Mouse (Mus musculus) frontal cortex, postnatal 10 days (tissue): ENCODE data around the gene Tpsg1.

Source experiments
- DNase-seq, 2 experiments: peaks; one replicate each; pipeline ENCODE4 v3.0.0; 2022; ENCODE audit warnings: low spot score in 2 of 2, mixed read lengths in 1 of 2

Tpsg1 gene

DNA sequence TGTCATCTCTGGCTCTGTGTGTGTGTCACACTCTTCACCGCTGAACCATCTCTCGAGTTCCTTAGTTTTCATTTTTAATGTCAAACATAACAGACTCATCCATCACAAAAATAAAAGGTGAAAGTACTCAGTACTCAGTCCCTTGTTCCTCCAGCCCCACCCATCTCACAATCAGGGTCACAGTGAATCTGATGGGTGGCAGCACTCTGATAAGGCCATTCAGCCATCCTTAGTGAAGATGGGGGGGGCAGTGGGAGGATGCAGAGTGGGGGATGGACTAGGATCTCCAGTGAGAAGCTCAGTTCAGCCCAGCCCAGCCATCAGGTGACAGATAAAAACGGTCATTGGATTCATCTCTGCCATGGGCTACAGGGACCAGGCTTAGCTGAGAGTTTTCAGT, at the start of gene Tpsg1:
Tpsg1 (plus strand) TSS at position 301 of the 400 bp plus-strand sequence.
- DNase-seq: no peak

GRCm38 (mm10) chr17:25320819-25321218, 48.3 kb upstream of the Tpsg1 start:
- DNase-seq: no peak

DNA sequence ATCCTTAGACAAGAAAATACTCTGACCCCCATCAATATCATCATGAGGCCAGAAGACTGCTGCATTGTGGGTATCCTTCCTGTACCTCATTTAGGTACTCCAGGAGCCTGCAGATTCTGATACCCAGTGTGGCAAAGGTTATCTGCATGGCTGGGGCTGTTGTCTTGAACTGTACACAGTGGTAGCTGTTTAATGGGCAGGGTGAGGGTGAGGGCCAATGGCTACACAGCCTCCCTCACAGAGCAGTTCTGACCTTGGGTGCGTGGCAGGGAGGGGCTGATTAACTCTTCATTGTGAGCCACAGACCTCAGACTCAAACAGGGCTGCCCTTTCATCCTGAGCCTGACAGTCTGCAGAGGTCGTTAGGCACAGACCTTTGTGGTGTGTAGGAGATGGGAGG, 46.1 kb upstream of the Tpsg1 start:
- DNase-seq: no peak

DNA sequence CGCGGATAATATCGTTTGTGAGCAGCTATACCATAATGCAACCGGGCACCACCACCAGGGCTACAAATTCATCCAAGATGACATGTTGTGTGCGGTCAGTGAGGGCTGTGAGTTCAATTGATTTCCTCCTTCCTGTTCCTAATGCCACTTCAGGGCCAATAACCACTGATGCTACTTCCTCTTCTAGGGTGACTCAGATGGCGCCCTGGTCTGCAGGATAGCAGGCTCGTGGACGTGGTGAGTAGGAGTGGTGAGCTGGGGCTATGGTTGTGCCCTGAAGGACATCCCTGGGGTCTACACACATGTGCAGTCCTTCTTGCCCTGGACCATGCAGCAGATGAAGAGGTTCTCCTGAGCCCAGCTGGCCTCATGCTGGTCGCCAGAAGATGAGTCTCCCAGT, 36.8 kb upstream of the Tpsg1 start:
- DNase-seq: no peak

DNA sequence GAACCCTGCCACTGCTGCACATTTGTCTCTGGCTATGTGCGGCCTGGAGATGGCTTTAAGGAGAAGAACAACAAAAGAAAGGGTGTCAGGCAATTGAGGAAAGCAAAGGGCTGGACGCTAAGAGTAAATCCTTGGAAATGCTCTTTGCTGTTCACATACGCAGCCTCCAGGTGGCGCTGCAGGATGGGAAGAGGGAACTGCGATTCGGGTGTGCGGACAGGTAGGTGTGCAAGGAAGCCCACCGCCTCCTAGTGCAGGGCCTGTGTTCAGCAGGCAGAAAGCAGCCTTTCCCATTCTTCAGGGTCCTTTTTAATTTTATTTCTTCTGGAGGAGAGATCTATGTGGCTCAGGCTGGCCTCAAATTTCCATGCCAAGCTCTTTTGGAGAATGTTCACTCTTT, 35.1 kb upstream of the Tpsg1 start:
- peak; percentile 21 to 65 for DNase-seq

DNA sequence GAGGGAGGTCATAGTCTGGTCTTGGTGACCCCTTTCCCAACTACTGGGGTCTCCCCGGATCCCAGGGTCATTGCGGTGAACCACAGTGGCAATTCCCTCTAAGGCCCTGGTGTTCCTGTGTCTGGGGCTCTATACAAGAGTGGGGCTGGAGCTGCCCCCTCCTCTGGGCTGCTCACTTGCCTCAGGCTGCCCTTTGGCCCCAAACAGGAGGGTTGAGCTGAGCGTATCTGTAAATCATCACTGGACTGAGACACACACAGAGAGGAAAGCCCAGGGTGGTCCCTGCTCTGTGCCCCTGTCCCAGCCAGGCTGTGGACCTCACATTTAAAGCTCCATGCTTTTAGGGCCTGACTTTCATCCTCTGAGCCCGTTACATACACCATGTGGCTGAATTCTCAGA, 30.9 kb upstream of the Tpsg1 start:
- no peak for DNase-seq

- DNase-seq: no peak
Measured at GRCm38 (mm10) chr17:25340003-25340402, 29.1 kb upstream of the Tpsg1 start.

DNA sequence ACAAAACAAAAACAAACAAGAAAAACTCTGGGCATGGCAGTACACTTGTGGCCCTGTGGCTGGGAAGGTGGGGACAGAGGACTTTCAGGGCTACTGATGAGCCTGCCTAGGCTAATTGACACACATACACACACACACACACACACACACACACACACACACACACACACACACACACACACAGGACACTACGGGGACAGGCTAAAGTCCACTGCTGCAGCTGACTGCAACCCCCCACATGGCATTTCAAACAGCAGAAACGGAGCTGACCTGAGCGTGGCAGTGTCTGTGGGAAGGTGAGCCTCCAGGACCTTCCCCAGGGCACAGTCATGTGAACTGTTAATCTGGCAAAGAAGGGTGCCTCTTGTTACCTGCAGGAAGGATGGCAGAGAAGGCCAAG, 27.6 kb upstream of the Tpsg1 start:
- no peak for DNase-seq

- no peak for DNase-seq
Measured at GRCm38 (mm10) chr17:25345462-25345861, 23.6 kb upstream of the Tpsg1 start, which contains the start of gene Tpsab1. Tpsab1 (minus strand) TSS chr17:25345562.

GRCm38 (mm10) chr17:25361291-25361690, 7.8 kb upstream of the Tpsg1 start:
- DNase-seq: no peak

GRCm38 (mm10) chr17:25363726-25364125, 5.3 kb upstream of the Tpsg1 start:
- DNase-seq: no peak

- no peak for DNase-seq
Measured at GRCm38 (mm10) chr17:25366005-25366404, 3.1 kb upstream of the Tpsg1 start, which contains the start of gene Tpsb2. Tpsb2 (plus strand) TSS chr17:25366305.

GRCm38 (mm10) chr17:25372491-25372890, 3.4 kb downstream of the Tpsg1 start:
- no peak for DNase-seq

GRCm38 (mm10) chr17:25374011-25374410, 4.9 kb downstream of the Tpsg1 start:
- DNase-seq: no peak

GRCm38 (mm10) chr17:25394526-25394925, 25.5 kb downstream of the Tpsg1 start:
- DNase-seq: no peak

GRCm38 (mm10) chr17:25397804-25398519, 28.9 kb downstream of the Tpsg1 start:
- peak in 1 of 2 experiments; percentile 81 for DNase-seq

GRCm38 (mm10) chr17:25398520-25398838, 29.4 kb downstream of the Tpsg1 start:
- no peak for DNase-seq

DNA sequence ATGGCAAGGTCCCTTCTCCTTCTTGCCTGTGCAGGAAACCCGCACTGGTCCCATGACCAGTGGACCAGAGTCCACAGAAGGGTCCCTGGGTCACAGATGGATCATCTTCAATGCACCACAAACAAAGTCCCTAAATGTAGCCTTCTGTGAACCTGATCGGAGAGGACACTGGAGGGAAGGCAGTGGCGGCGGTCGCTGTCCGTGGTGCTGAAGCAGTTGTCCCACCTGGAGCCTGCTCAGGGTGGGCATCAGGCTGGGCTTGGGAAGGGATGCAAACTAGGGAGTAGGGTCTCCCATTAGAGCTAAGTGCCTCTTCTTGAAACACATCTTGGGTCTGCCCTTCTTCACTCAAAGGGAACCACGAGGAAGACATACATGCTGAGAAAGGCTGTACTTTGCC, 31.4 kb downstream of the Tpsg1 start:
- DNase-seq: no peak

- DNase-seq: no peak
Measured at GRCm38 (mm10) chr17:25401491-25401890, 32.4 kb downstream of the Tpsg1 start.

- no peak for DNase-seq
Measured at GRCm38 (mm10) chr17:25402224-25402623, 33.2 kb downstream of the Tpsg1 start.

DNA sequence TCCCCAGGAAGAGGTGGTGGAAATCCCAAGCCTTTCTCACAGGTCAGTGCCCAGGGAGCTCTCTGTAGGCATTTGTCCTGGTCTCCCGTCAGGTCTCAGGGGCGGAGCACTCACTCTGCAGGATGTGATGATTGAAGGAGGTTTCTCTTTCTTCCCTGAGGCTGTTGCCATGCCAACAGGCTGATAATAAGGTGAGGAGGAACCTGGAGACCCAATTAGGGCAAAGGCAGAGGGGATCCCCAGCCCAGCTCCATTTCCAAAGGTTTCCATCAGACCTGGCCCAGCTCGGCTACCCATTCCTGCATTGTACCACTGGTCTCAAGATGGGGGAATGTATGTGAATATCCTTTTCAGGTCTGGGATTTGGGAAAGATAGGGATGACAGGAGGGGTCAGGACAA, 35.1 kb downstream of the Tpsg1 start:
- no peak for DNase-seq

DNA sequence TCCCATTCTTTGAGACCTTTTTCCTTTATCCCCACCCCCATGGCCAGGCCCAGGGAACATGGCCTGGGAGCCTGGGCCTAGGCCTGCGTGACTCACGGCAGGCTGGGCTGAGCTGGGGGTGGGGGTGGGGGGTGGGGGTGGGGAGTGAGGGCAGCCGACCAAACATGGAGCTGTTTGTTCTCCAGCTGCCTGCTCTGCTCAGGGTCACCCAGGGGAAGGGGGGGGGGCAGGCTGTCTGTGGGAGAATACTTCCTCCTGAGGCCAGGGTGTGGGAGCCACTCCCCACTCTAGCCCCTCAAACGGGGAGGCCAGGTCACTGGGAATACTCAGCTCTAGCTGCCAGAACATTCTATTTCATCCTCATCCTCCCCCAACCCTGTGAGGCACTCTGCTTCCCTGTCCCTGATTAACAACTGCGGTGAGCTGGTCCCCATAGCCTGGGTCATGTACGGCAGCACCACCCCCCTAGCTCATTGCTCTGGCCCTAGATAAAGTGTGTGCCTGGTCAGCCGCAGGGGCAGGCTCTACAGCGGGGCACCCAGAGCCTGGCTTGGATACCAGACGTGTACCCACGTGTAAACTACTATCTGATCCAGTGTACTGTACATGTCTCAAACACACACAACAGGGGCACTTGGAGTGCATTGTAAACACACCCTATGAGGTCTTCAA, 36.3 kb downstream of the Tpsg1 start:
- DNase-seq: no peak

GRCm38 (mm10) chr17:25406011-25406441, 37.0 kb downstream of the Tpsg1 start:
- peak; percentile 58 to 62 for DNase-seq
